Mouse (Mus musculus): Measurements from ENCODE around the gene Ccdc92b. TPM values are rescaled to one million over a fixed set of nuclear protein-coding genes. Genes with fewer than 3 reads are reported as not detected.

The Ccdc92b gene
- polyA plus RNA-seq, 1 experiment from 2014 or later: 2.1 TPM

DNA sequence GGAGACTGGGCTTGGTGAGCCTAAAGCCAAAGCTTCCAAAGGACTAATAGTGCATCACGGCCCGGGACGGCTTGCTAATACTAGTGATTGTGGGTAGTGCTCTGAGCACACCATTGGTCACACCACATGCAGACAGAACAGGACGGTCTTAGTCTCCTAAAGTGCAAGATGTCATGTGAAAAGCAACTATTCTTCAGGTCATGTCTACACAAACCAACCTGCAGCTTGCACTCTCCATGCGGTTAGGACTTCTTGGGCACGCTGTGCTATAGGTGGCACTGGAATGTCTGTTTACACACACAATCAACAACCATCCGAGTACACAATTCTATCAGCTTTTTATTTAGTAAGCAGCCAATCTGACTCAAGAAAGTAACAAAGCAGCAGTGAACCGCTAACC lies 55.3 kb downstream of the Ccdc92b start:
- no peaks in the 10 kb centered on the region for H3K4me1 ChIP-seq
- no peak overlapping the region for H3K4me2 ChIP-seq (replicated peaks)
- ATAC-seq (ENCODE audit: low FRiP score, low read depth): no peak
- H3K9me3 ChIP-seq: no peaks in the 10 kb centered on the region
- no peak overlapping the region for H3K27ac ChIP-seq
- H3K36me3 ChIP-seq: peaks cover 52% of the 10 kb centered on the region
- whole genome bisulfite sequencing: 97% methylated on average over 8 of the region's 8 CpGs
- no peak overlapping the region for H3K9ac ChIP-seq
- H3K27me3 ChIP-seq (replicated peaks): no peaks in the 10 kb centered on the region
- H3K4me3 ChIP-seq: no peak overlapping the region

DNA sequence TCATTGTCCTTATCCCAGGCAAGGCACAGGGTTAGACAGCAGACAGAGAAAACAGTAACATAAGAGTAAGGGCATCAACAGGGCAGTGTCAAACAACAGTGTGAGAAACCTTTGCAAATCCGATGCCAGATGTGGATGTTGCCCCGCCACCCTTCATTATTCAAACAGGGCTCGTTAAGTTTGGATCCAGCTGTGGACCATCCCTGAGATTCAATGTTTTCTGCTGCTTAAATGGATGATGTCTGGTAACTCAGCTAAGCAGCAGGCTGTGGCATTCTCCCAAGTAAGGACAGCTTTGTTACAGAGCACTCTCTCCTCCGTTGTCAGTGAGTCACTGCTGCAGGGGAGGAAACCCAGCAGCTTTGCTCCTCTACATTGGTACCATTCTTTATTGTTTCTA lies 55.8 kb downstream of the Ccdc92b start:
- Histone ChIP-seq H3K36me3 (peaks cover 54% of the 10 kb centered on the region), H3K27ac (no peak overlapping the region), H3K9ac (no peak overlapping the region), H3K4me3 (no peak overlapping the region), H3K4me2 (replicated peaks) (no peak overlapping the region), H3K27me3 (replicated peaks) (no peaks in the 10 kb centered on the region), H3K4me1 (no peaks in the 10 kb centered on the region), H3K9me3 (no peaks in the 10 kb centered on the region)
- 88% methylated on average over 4 of the region's 4 CpGs for WGBS
- no peak for ATAC-seq (ENCODE audit: low FRiP score, low read depth)

Other genes with a start within 250 kb of the Ccdc92b start
- 8.0 and 10.1 TPM in 2 replicates for gene Rap1gap2, start 8.7 kb upstream of the Ccdc92b start, polyA plus RNA-seq (2016; fragmentation: Nextera tagmentation; extraction: Ambion mirVana)
- 18.4 and 20.2 TPM in 2 replicates for gene Cluh, start 29.9 kb downstream of the Ccdc92b start, polyA plus RNA-seq (2016; fragmentation: Nextera tagmentation; extraction: Ambion mirVana)
- gene Pafah1b1, start 105.1 kb downstream of the Ccdc92b start, polyA plus RNA-seq (2016; fragmentation: Nextera tagmentation; extraction: Ambion mirVana): 73.0 and 82.4 TPM in 2 replicates
- 46.2 and 53.8 TPM in 2 replicates for gene Mettl16, start 151.2 kb downstream of the Ccdc92b start, polyA plus RNA-seq (2016; fragmentation: Nextera tagmentation; extraction: Ambion mirVana)
- gene Mnt, start 211.3 kb downstream of the Ccdc92b start, polyA plus RNA-seq (2016; fragmentation: Nextera tagmentation; extraction: Ambion mirVana): 7.8 and 9.0 TPM in 2 replicates

All from neural tube, embryonic 12.5 days (tissue).